27 mouse cellular contexts compared by ENCODE assay signal in the genomic region with DNA sequence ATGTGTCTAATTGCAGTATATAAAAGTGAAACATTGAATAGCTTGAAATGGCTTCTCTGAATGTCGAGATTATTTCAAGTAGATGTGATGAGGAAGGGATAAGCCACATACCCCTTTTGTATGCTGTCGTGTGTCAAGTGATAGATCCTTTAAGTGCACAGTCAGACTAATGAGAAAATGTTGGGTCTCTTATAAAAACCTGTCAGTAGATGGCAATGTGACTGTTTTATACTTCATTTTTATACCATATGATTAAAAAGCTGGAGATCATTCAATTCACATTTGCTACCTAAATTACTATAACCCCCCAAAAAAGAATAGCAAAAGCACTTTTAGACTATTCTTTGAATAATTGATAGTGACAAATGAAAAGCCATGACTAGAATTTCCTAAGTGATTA.
DNase-seq lines count a peak whose midpoint lies in the region; ATAC-seq lines count a peak whose summit lies in the region.
"Had no signal": no experiment of that assay in that cellular context is flagged by ENCODE, and none has a peak within 500 bp of the region (broad histone marks: within the 10 kb centered on the region; RNA-seq: fewer than 3 reads in every experiment).

No protein-coding gene starts in this region.

- no peak overlapping the region for H3K4me3 ChIP-seq in forebrain, embryonic 16.5 days (replicated peaks; ENCODE audit: low read length)
- H3K4me3 ChIP-seq in forebrain, embryonic 15.5 days, result no peak overlapping the region
- H3K4me3 ChIP-seq: embryonic facial prominence, embryonic 13.5 days; forebrain, embryonic 12.5 days; gastrocnemius, adult 2 months; hindbrain, embryonic 15.5 days; kidney, embryonic 15.5 days; limb, embryonic 12.5 days; liver, embryonic 15.5 days; neural tube, embryonic 15.5 days had no signal

- no peak overlapping the region for H3K4me2 ChIP-seq in forebrain, embryonic 16.5 days (ENCODE audit: low read length)
- no peak overlapping the region for H3K4me2 ChIP-seq in forebrain, embryonic 15.5 days (replicated peaks)
- H3K4me2 ChIP-seq: embryonic facial prominence, embryonic 13.5 days; forebrain, embryonic 12.5 days; heart, embryonic 11.5 days; hindbrain, embryonic 15.5 days; kidney, embryonic 15.5 days; limb, embryonic 12.5 days; liver, embryonic 15.5 days; lung, embryonic 14.5 days; neural tube, embryonic 15.5 days had no signal

- DNase-seq in layer of hippocampus, adult 9-10 months (ENCODE audit: low spot score), result peak; percentile 1
- DNase-seq in layer of hippocampus, adult 11-12 months (ENCODE audit: low spot score), result no peak
- DNase-seq in 3T3-L1 (ENCODE audit: low read depth, low spot score), result peak; percentile 32
- DNase-seq in brain, adult 2 months (ENCODE audit: low read depth, low spot score), result peak; percentile 4
- no peak for DNase-seq in spleen, postnatal 10 days (ENCODE audit: low spot score in 2 of 2)
- DNase-seq: adrenal gland, adult 2 months; cerebellum, adult 11-12 months; cerebellum, postnatal 10 days; gastrocnemius, adult 2 months; gastrocnemius, postnatal 36 days; heart, adult 18-20 months; heart, postnatal 36 days; kidney, adult 18-20 months; kidney, postnatal 25 days; lung, embryonic 14.5 days; lung, postnatal 14 days; thymus, postnatal 4 days had no signal

- no peaks in the 10 kb centered on the region for H3K27me3 ChIP-seq in forebrain, embryonic 16.5 days (replicated peaks; ENCODE audit: control insufficient read depth, insufficient read depth, low read length)
- no peaks in the 10 kb centered on the region for H3K27me3 ChIP-seq in forebrain, embryonic 15.5 days
- H3K27me3 ChIP-seq: embryonic facial prominence, embryonic 13.5 days; forebrain, embryonic 12.5 days; hindbrain, embryonic 15.5 days; kidney, embryonic 15.5 days; limb, embryonic 12.5 days; liver, embryonic 15.5 days; neural tube, embryonic 15.5 days had no signal

- no peaks in the 10 kb centered on the region for H3K36me3 ChIP-seq in forebrain, embryonic 16.5 days (ENCODE audit: control insufficient read depth, insufficient read depth)
- no peaks in the 10 kb centered on the region for H3K36me3 ChIP-seq in forebrain, embryonic 15.5 days
- H3K36me3 ChIP-seq: embryonic facial prominence, embryonic 13.5 days; forebrain, embryonic 12.5 days; hindbrain, embryonic 15.5 days; kidney, embryonic 15.5 days; limb, embryonic 12.5 days; liver, embryonic 15.5 days; neural tube, embryonic 15.5 days had no signal

- H3K9me3 ChIP-seq in forebrain, embryonic 16.5 days (ENCODE audit: control insufficient read depth, low read length), result no peaks in the 10 kb centered on the region
- no peaks in the 10 kb centered on the region for H3K9me3 ChIP-seq in forebrain, embryonic 15.5 days
- H3K9me3 ChIP-seq: embryonic facial prominence, embryonic 13.5 days; forebrain, embryonic 12.5 days; hindbrain, embryonic 15.5 days; kidney, embryonic 15.5 days; limb, embryonic 12.5 days; liver, embryonic 15.5 days; neural tube, embryonic 15.5 days had no signal

- H3K27ac ChIP-seq in forebrain, embryonic 16.5 days (ENCODE audit: low read length), result no peak overlapping the region
- H3K27ac ChIP-seq in forebrain, embryonic 15.5 days (replicated peaks), result no peak overlapping the region
- H3K27ac ChIP-seq: embryonic facial prominence, embryonic 13.5 days; forebrain, embryonic 12.5 days; gastrocnemius, adult 2 months; hindbrain, embryonic 15.5 days; kidney, embryonic 15.5 days; limb, embryonic 12.5 days; liver, embryonic 15.5 days; neural tube, embryonic 15.5 days had no signal

- no peak overlapping the region for H3K9ac ChIP-seq in forebrain, embryonic 16.5 days (replicated peaks; ENCODE audit: low read depth, low read length)
- H3K9ac ChIP-seq in forebrain, embryonic 15.5 days (replicated peaks), result no peak overlapping the region
- H3K9ac ChIP-seq: embryonic facial prominence, embryonic 13.5 days; forebrain, embryonic 12.5 days; hindbrain, embryonic 15.5 days; kidney, embryonic 15.5 days; limb, embryonic 12.5 days; liver, embryonic 15.5 days; lung, embryonic 14.5 days; neural tube, embryonic 15.5 days had no signal

- peak; percentile 38; the same call in 1 of the 2 replicates for ATAC-seq in forebrain, embryonic 16.5 days
- no peak for ATAC-seq in forebrain, embryonic 15.5 days (replicated peaks)

- WGBS in forebrain, embryonic 16.5 days, result 56% methylated on average over 2 of the region's 2 CpGs
- 52% methylated on average over 2 of the region's 2 CpGs for WGBS in forebrain, embryonic 15.5 days

- H3K4me1 ChIP-seq in forebrain, embryonic 16.5 days (replicated peaks; ENCODE audit: control insufficient read depth, insufficient read depth, low read length), result no peaks in the 10 kb centered on the region
- H3K4me1 ChIP-seq in forebrain, embryonic 15.5 days, result no peaks in the 10 kb centered on the region
- H3K4me1 ChIP-seq: embryonic facial prominence, embryonic 13.5 days; forebrain, embryonic 12.5 days; hindbrain, embryonic 15.5 days; kidney, embryonic 15.5 days; limb, embryonic 12.5 days; liver, embryonic 15.5 days; neural tube, embryonic 15.5 days had no signal

Comparison
In these comparisons a context has a peak if more than half of its experiments do, and no peak if none do; other contexts are left out.
1. DNase-seq: peak in layer of hippocampus, adult 9-10 months (single experiment), 3T3-L1 (single experiment) and brain, adult 2 months (single experiment); none in layer of hippocampus, adult 11-12 months (single experiment) and spleen, postnatal 10 days (0 of 2).